Mouse (Mus musculus): ENCODE measurements at regions not wholly inside any gene's neighbourhood (a gene's known extent, or its start where the extent isn't known, plus 50 kb on each side); places are given as distances from the start of the nearest gene placed in this dataset.

GRCm38 (mm10) chr13:119325510-119325909 is 102.9 kb upstream of the Paip1 start:
- Histone ChIP-seq H3K4me2 (ENCODE audit: low read depth) (no peak overlapping the region), H3K27ac (no peak overlapping the region), H3K4me1 (replicated peaks; ENCODE audit: control insufficient read depth in 2 of 2, insufficient read depth in 2 of 2, low read length in 1 of 2) (no peaks in the 10 kb centered on the region), H3K4me3 (ENCODE audit: insufficient read depth in 1 of 2, low read depth in 2 of 2, low read length in 2 of 2) (no peak overlapping the region), H3K27me3 (ENCODE audit: control insufficient read depth, insufficient read depth, low read length) (no peaks in the 10 kb centered on the region), H3K9ac (replicated peaks) (no peak overlapping the region), H3K36me3 (replicated peaks; ENCODE audit: control insufficient read depth, insufficient read depth, low read depth) (no peaks in the 10 kb centered on the region), H3K9me3 (ENCODE audit: control insufficient read depth, low read length) (no peaks in the 10 kb centered on the region)
- no peak for DNase-seq (ENCODE audit: low read depth in 3 of 3, low spot score in 3 of 3)
- TF ChIP-seq EP300 (IDR thresholded peaks at IDR 0.05; ENCODE audit: low read depth) (no peak), CTCF (IDR thresholded peaks at IDR 0.05; ENCODE audit: low read depth) (no peak)
- WGBS (ENCODE audit: insufficient replicate concordance): 54% methylated on average over 2 of the region's 2 CpGs
- no peak for ATAC-seq (ENCODE audit: insufficient read depth)

GRCm38 (mm10) chr13:119326877-119327625 is 101.3 kb upstream of the Paip1 start:
- Histone ChIP-seq H3K4me1 (replicated peaks; ENCODE audit: control insufficient read depth in 2 of 2, insufficient read depth in 2 of 2, low read length in 1 of 2) (no peaks in the 10 kb centered on the region), H3K4me2 (ENCODE audit: low read depth) (no peak overlapping the region), H3K9me3 (ENCODE audit: control insufficient read depth, low read length) (no peaks in the 10 kb centered on the region), H3K9ac (replicated peaks) (no peak overlapping the region), H3K36me3 (replicated peaks; ENCODE audit: control insufficient read depth, insufficient read depth, low read depth) (no peaks in the 10 kb centered on the region), H3K27ac (no peak overlapping the region), H3K4me3 (ENCODE audit: insufficient read depth in 1 of 2, low read depth in 2 of 2, low read length in 2 of 2) (no peak overlapping the region), H3K27me3 (ENCODE audit: control insufficient read depth, insufficient read depth, low read length) (no peaks in the 10 kb centered on the region)
- ATAC-seq (ENCODE audit: insufficient read depth) (no peak), DNase-seq (ENCODE audit: low read depth in 3 of 3, low spot score in 3 of 3) (no peak)
- TF ChIP-seq CTCF (IDR thresholded peaks at IDR 0.05; ENCODE audit: low read depth): no peak
- no peak for TF ChIP-seq EP300 (IDR thresholded peaks at IDR 0.05; ENCODE audit: low read depth)
- WGBS (ENCODE audit: insufficient replicate concordance): 55% methylated on average over 5 of the region's 5 CpGs

DNA sequence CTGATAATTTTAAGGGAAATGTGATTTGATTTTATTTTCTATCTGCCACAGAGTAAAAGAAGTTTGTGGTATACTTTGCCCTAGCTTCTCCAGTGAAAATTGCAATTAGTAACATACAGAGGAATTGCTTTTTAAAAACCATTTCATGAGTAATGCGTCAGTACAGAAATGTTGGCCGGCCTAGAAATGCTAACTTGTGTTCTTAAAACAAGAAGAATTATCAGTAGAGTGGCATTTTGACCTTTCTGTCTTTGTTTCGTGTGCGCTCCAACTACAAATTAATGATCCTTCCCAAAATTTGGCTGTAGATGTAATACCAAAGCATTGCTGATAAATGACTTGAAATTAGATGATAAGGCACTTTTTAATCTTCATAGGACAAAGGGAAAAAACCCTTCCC is 99.7 kb upstream of the Paip1 start:
- 73% methylated on average over 4 of the region's 4 CpGs for WGBS (ENCODE audit: insufficient replicate concordance)
- TF ChIP-seq EP300 (IDR thresholded peaks at IDR 0.05; ENCODE audit: low read depth) (no peak), CTCF (IDR thresholded peaks at IDR 0.05; ENCODE audit: low read depth) (no peak)
- Histone ChIP-seq H3K4me2 (ENCODE audit: low read depth) (no peak overlapping the region), H3K9ac (replicated peaks) (no peak overlapping the region), H3K36me3 (replicated peaks; ENCODE audit: control insufficient read depth, insufficient read depth, low read depth) (no peaks in the 10 kb centered on the region), H3K9me3 (ENCODE audit: control insufficient read depth, low read length) (no peaks in the 10 kb centered on the region), H3K4me3 (ENCODE audit: insufficient read depth in 1 of 2, low read depth in 2 of 2, low read length in 2 of 2) (no peak overlapping the region), H3K4me1 (replicated peaks; ENCODE audit: control insufficient read depth in 2 of 2, insufficient read depth in 2 of 2, low read length in 1 of 2) (no peaks in the 10 kb centered on the region), H3K27me3 (ENCODE audit: control insufficient read depth, insufficient read depth, low read length) (no peaks in the 10 kb centered on the region), H3K27ac (no peak overlapping the region)
- DNase-seq (ENCODE audit: low read depth in 3 of 3, low spot score in 3 of 3) (no peak), ATAC-seq (ENCODE audit: insufficient read depth) (no peak)

- no peak overlapping the region for H3K4me3 ChIP-seq (ENCODE audit: insufficient read depth in 1 of 2, low read depth in 2 of 2, low read length in 2 of 2)
- H3K36me3 ChIP-seq (replicated peaks; ENCODE audit: control insufficient read depth, insufficient read depth, low read depth): no peaks in the 10 kb centered on the region
- no peaks in the 10 kb centered on the region for H3K27me3 ChIP-seq (ENCODE audit: control insufficient read depth, insufficient read depth, low read length)
- H3K9ac ChIP-seq (replicated peaks): no peak overlapping the region
- DNase-seq (ENCODE audit: low read depth in 3 of 3, low spot score in 3 of 3): no peak
- TF ChIP-seq CTCF (IDR thresholded peaks at IDR 0.05; ENCODE audit: low read depth) (no peak), EP300 (IDR thresholded peaks at IDR 0.05; ENCODE audit: low read depth) (no peak)
- H3K9me3 ChIP-seq (ENCODE audit: control insufficient read depth, low read length): no peaks in the 10 kb centered on the region
- no peaks in the 10 kb centered on the region for H3K4me1 ChIP-seq (replicated peaks; ENCODE audit: control insufficient read depth in 2 of 2, insufficient read depth in 2 of 2, low read length in 1 of 2)
- 72% methylated on average over 3 of the region's 3 CpGs for WGBS (ENCODE audit: insufficient replicate concordance)
- no peak overlapping the region for H3K4me2 ChIP-seq (ENCODE audit: low read depth)
- no peak overlapping the region for H3K27ac ChIP-seq
- no peak for ATAC-seq (ENCODE audit: insufficient read depth)
Observed at GRCm38 (mm10) chr13:119331815-119332214, 96.6 kb upstream of the Paip1 start.

GRCm38 (mm10) chr13:119333915-119334314 is 94.5 kb upstream of the Paip1 start:
- ATAC-seq (ENCODE audit: insufficient read depth): no peak

More at GRCm38 (mm10) chr13:119333915-119334314, 94.5 kb upstream of the Paip1 start:
- H3K27me3 ChIP-seq (ENCODE audit: control insufficient read depth, insufficient read depth, low read length): no peaks in the 10 kb centered on the region
- no peak overlapping the region for H3K4me2 ChIP-seq (ENCODE audit: low read depth)
- no peak for TF ChIP-seq EP300 (IDR thresholded peaks at IDR 0.05; ENCODE audit: low read depth)
- TF ChIP-seq CTCF (IDR thresholded peaks at IDR 0.05; ENCODE audit: low read depth): no peak
- no peak overlapping the region for H3K9ac ChIP-seq (replicated peaks)
- no peak for DNase-seq (ENCODE audit: low read depth in 3 of 3, low spot score in 3 of 3)
- H3K4me1 ChIP-seq (replicated peaks; ENCODE audit: control insufficient read depth in 2 of 2, insufficient read depth in 2 of 2, low read length in 1 of 2): no peaks in the 10 kb centered on the region
- no peak overlapping the region for H3K4me3 ChIP-seq (ENCODE audit: insufficient read depth in 1 of 2, low read depth in 2 of 2, low read length in 2 of 2)
- no peaks in the 10 kb centered on the region for H3K36me3 ChIP-seq (replicated peaks; ENCODE audit: control insufficient read depth, insufficient read depth, low read depth)
- H3K9me3 ChIP-seq (ENCODE audit: control insufficient read depth, low read length): no peaks in the 10 kb centered on the region
- no peak overlapping the region for H3K27ac ChIP-seq
- WGBS (ENCODE audit: insufficient replicate concordance): 55% methylated on average over 6 of the region's 6 CpGs
